Mouse (Mus musculus): ENCODE measurements around the gene Scyl1. TPM values are rescaled to one million over a fixed set of nuclear protein-coding genes. Genes with fewer than 3 reads are reported as not detected.
A peak's percentile ranks its signal among the peaks of the same experiment; 100 is the strongest.
"Not testable (repeated sequence)": the region's sequence is repeated elsewhere in the genome, so short reads cannot be mapped to it uniquely, and the experiment has no call there.

Scyl1 gene
- polyA plus RNA-seq, 1 experiment from 2014 or later: 70.4 TPM

GRCm38 (mm10) chr19:5794771-5795576, 23.8 kb upstream of the Scyl1 start:
- H3K4me1 ChIP-seq: peaks cover 29% of the 10 kb centered on the region
- 0 out of 2 replicates have a peak overlapping the region, but pooled peaks have one; percentile 10 for H3K27ac ChIP-seq
- H3K4me3 ChIP-seq: 0 out of 2 replicates have a peak overlapping the region, but pooled peaks have one; percentile 4
- WGBS: 43% methylated on average over 5 of the region's 5 CpGs
- H3K4me2 ChIP-seq (replicated peaks): peak overlapping the region; percentile 97
- H3K9ac ChIP-seq: 0 out of 2 replicates have a peak overlapping the region, but pooled peaks have one; percentile 21
- H3K27me3 ChIP-seq (replicated peaks): no peaks in the 10 kb centered on the region
- peaks cover 41% of the 10 kb centered on the region for H3K36me3 ChIP-seq
- peak; percentile 31; the same call in 1 of the 2 replicates for ATAC-seq (ENCODE audit: low FRiP score, low read depth)
- no peaks in the 10 kb centered on the region for H3K9me3 ChIP-seq

GRCm38 (mm10) chr19:5793917-5794770, 22.9 kb upstream of the Scyl1 start:
- H3K9me3 ChIP-seq; H3K27me3 ChIP-seq (replicated peaks); H3K4me3 ChIP-seq; H3K9ac ChIP-seq: not testable (repeated sequence)
- WGBS: 41% methylated on average over 7 of the region's 7 CpGs
- Histone ChIP-seq H3K4me1 (peaks cover 29% of the 10 kb centered on the region), H3K36me3 (peaks cover 41% of the 10 kb centered on the region), H3K27ac (peak overlapping the region; percentile 38; the same call in 1 of the 2 replicates), H3K4me2 (replicated peaks) (peak overlapping the region; percentile 97)
- ATAC-seq (ENCODE audit: low FRiP score, low read depth): peak; percentile 45; the same call in 1 of the 2 replicates

GRCm38 (mm10) chr19:5793116-5793515, 21.9 kb upstream of the Scyl1 start:
- H3K27ac ChIP-seq: no peak overlapping the region
- no peak for ATAC-seq (ENCODE audit: low FRiP score, low read depth)
- H3K4me3 ChIP-seq: no peak overlapping the region
- H3K4me2 ChIP-seq (replicated peaks): no peak overlapping the region
- peaks cover 29% of the 10 kb centered on the region for H3K4me1 ChIP-seq
- H3K36me3 ChIP-seq: peaks cover 34% of the 10 kb centered on the region
- 8% methylated on average over 2 of the region's 2 CpGs for WGBS
- H3K9ac ChIP-seq: no peak overlapping the region
- H3K27me3 ChIP-seq (replicated peaks): no peaks in the 10 kb centered on the region
- H3K9me3 ChIP-seq: no peaks in the 10 kb centered on the region

- H3K36me3 ChIP-seq: peaks cover 17% of the 10 kb centered on the region
- H3K9ac ChIP-seq: no peak overlapping the region
- H3K4me2 ChIP-seq (replicated peaks): no peak overlapping the region
- H3K9me3 ChIP-seq: no peaks in the 10 kb centered on the region
- H3K4me3 ChIP-seq: no peak overlapping the region
- no peaks in the 10 kb centered on the region for H3K27me3 ChIP-seq (replicated peaks)
- no peak for ATAC-seq (ENCODE audit: low FRiP score, low read depth)
- no peak overlapping the region for H3K27ac ChIP-seq
- WGBS: 78% methylated on average over 4 of the region's 4 CpGs
- peaks cover 14% of the 10 kb centered on the region for H3K4me1 ChIP-seq
Measured at GRCm38 (mm10) chr19:5791329-5791728, 20.1 kb upstream of the Scyl1 start.

GRCm38 (mm10) chr19:5789066-5789465, 17.8 kb upstream of the Scyl1 start:
- H3K36me3 ChIP-seq: no peaks in the 10 kb centered on the region
- no peak overlapping the region for H3K4me3 ChIP-seq
- no peak for ATAC-seq (ENCODE audit: low FRiP score, low read depth)
- no peaks in the 10 kb centered on the region for H3K27me3 ChIP-seq (replicated peaks)
- H3K9me3 ChIP-seq: no peaks in the 10 kb centered on the region
- WGBS: 80% methylated on average over 5 of the region's 5 CpGs
- no peaks in the 10 kb centered on the region for H3K4me1 ChIP-seq
- H3K4me2 ChIP-seq (replicated peaks): no peak overlapping the region
- no peak overlapping the region for H3K27ac ChIP-seq
- no peak overlapping the region for H3K9ac ChIP-seq

GRCm38 (mm10) chr19:5788620-5789019, 17.4 kb upstream of the Scyl1 start:
- Histone ChIP-seq H3K27me3 (replicated peaks) (no peaks in the 10 kb centered on the region), H3K27ac (no peak overlapping the region), H3K4me1 (no peaks in the 10 kb centered on the region), H3K36me3 (no peaks in the 10 kb centered on the region), H3K9me3 (no peaks in the 10 kb centered on the region), H3K4me3 (no peak overlapping the region), H3K4me2 (replicated peaks) (no peak overlapping the region), H3K9ac (no peak overlapping the region)
- 82% methylated on average over 7 of the region's 7 CpGs for WGBS
- ATAC-seq (ENCODE audit: low FRiP score, low read depth): no peak

- WGBS: 88% methylated on average over 7 of the region's 7 CpGs
Measured at GRCm38 (mm10) chr19:5787920-5788319, 16.7 kb upstream of the Scyl1 start.

GRCm38 (mm10) chr19:5787128-5787635, 16.0 kb upstream of the Scyl1 start:
- Histone ChIP-seq H3K27ac (no peak overlapping the region), H3K27me3 (replicated peaks) (no peaks in the 10 kb centered on the region), H3K36me3 (no peaks in the 10 kb centered on the region), H3K4me2 (replicated peaks) (no peak overlapping the region; the same call in 1 of the 2 replicates), H3K4me3 (no peak overlapping the region), H3K9me3 (no peaks in the 10 kb centered on the region), H3K9ac (0 out of 2 replicates have a peak overlapping the region, but pooled peaks have one; percentile 21), H3K4me1 (no peaks in the 10 kb centered on the region)
- 16% methylated on average over 8 of the region's 8 CpGs for WGBS
- peak; percentile 75; the same call in 1 of the 2 replicates for ATAC-seq (ENCODE audit: low FRiP score, low read depth)

More at GRCm38 (mm10) chr19:5787920-5788319, 16.7 kb upstream of the Scyl1 start:
- Histone ChIP-seq H3K4me2 (replicated peaks) (no peak overlapping the region), H3K36me3 (no peaks in the 10 kb centered on the region), H3K4me1 (no peaks in the 10 kb centered on the region), H3K27ac (no peak overlapping the region), H3K9ac (no peak overlapping the region), H3K27me3 (replicated peaks) (no peaks in the 10 kb centered on the region), H3K9me3 (no peaks in the 10 kb centered on the region), H3K4me3 (no peak overlapping the region)
- ATAC-seq (ENCODE audit: low FRiP score, low read depth): no peak

GRCm38 (mm10) chr19:5786441-5787114, 15.4 kb upstream of the Scyl1 start:
- Histone ChIP-seq H3K4me3 (no peak overlapping the region), H3K27me3 (replicated peaks) (no peaks in the 10 kb centered on the region), H3K9me3 (no peaks in the 10 kb centered on the region), H3K27ac (no peak overlapping the region), H3K9ac (0 out of 2 replicates have a peak overlapping the region, but pooled peaks have one; percentile 21), H3K36me3 (no peaks in the 10 kb centered on the region), H3K4me2 (replicated peaks) (no peak overlapping the region; the same call in 1 of the 2 replicates), H3K4me1 (no peaks in the 10 kb centered on the region)
- 14% methylated on average over 12 of the region's 12 CpGs for WGBS
- peak; percentile 63; the same call in 1 of the 2 replicates for ATAC-seq (ENCODE audit: low FRiP score, low read depth)

- H3K36me3 ChIP-seq: no peaks in the 10 kb centered on the region
- no peak overlapping the region for H3K4me2 ChIP-seq (replicated peaks)
- ATAC-seq (ENCODE audit: low FRiP score, low read depth): no peak
- 67% methylated on average over 10 of the region's 10 CpGs for WGBS
- no peaks in the 10 kb centered on the region for H3K27me3 ChIP-seq (replicated peaks)
- H3K27ac ChIP-seq: no peak overlapping the region
- no peaks in the 10 kb centered on the region for H3K4me1 ChIP-seq
- no peak overlapping the region for H3K4me3 ChIP-seq
- H3K9ac ChIP-seq: no peak overlapping the region
- H3K9me3 ChIP-seq: no peaks in the 10 kb centered on the region
Measured at GRCm38 (mm10) chr19:5784958-5785577, 13.8 kb upstream of the Scyl1 start.

- WGBS: 90% methylated on average over 1 of the region's 1 CpGs
- H3K4me3 ChIP-seq: no peak overlapping the region
- ATAC-seq (ENCODE audit: low FRiP score, low read depth): no peak
- no peaks in the 10 kb centered on the region for H3K4me1 ChIP-seq
- no peaks in the 10 kb centered on the region for H3K9me3 ChIP-seq
- no peak overlapping the region for H3K4me2 ChIP-seq (replicated peaks)
- H3K27ac ChIP-seq: no peak overlapping the region
- H3K27me3 ChIP-seq (replicated peaks): no peaks in the 10 kb centered on the region
- no peak overlapping the region for H3K9ac ChIP-seq
- H3K36me3 ChIP-seq: no peaks in the 10 kb centered on the region
Measured at GRCm38 (mm10) chr19:5782121-5782520, 10.9 kb upstream of the Scyl1 start.
